Comparison of ENCODE assay signal across 22 mouse cellular contexts in the genomic region with DNA sequence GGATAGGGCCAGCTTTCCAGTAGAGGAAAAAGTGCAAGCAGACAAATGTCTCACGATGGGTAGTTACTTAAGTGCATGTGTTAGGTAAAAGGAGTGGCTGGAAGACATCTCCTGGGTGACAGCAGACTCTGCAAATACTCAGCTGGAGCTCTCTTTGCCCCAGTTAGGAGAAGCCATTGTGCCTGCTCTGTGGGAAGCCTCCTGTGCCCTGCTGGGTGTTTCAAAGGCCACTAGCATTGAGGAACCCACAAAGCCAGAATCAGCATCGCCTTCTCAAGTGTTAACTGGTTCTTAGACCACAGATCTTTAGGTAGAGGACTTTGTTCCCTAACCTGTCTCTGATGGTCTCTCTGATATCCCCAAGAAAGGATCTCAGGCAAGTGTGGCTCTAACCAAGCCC. TPM values are rescaled to one million over a fixed set of nuclear protein-coding genes. Genes with fewer than 3 reads are reported as not detected.
DNase-seq lines count a peak whose midpoint lies in the region; TF ChIP-seq lines count a peak whose summit lies in the region.
"Had no signal": no experiment of that assay in that cellular context is flagged by ENCODE, and none has a peak within 500 bp of the region (broad histone marks: within the 10 kb centered on the region; RNA-seq: fewer than 3 reads in every experiment).

No protein-coding gene starts in this region.

- H3K27me3 ChIP-seq in E14TG2a.4 (ENCODE audit: insufficient read depth, low read length) (no peaks in the 10 kb centered on the region), ES-Bruce4 (ENCODE audit: control insufficient read depth, insufficient read depth, low read length, poor library complexity, severe bottlenecking) (no peaks in the 10 kb centered on the region)
- H3K27me3 ChIP-seq: embryonic facial prominence, embryonic 13.5 days; embryonic facial prominence, embryonic 15.5 days; forebrain, embryonic 12.5 days had no signal

- peak; percentile 57; the same call in 1 of the 2 replicates for TF ChIP-seq EP300 in ES-Bruce4 (IDR thresholded peaks at IDR 0.05; ENCODE audit: insufficient read depth, low read depth, low read length)

- no peaks in the 10 kb centered on the region for H3K9me3 ChIP-seq in E14TG2a.4 (ENCODE audit: low read length)
- H3K9me3 ChIP-seq in ES-Bruce4 (replicated peaks; ENCODE audit: control insufficient read depth, insufficient read depth, low read length, poor library complexity, severe bottlenecking), result no peaks in the 10 kb centered on the region
- no peaks in the 10 kb centered on the region for H3K9me3 ChIP-seq in ES-E14 (ENCODE audit: control insufficient read depth, insufficient read depth, low read depth, low read length)
- H3K9me3 ChIP-seq: embryonic facial prominence, embryonic 13.5 days; embryonic facial prominence, embryonic 15.5 days; forebrain, embryonic 10.5 days; forebrain, embryonic 12.5 days had no signal

- no peak for TF ChIP-seq POLR2A in ES-Bruce4 (IDR thresholded peaks at IDR 0.05; ENCODE audit: insufficient read depth, low read length)

- peaks cover 87% of the 10 kb centered on the region for H3K4me1 ChIP-seq in E14TG2a.4 (replicated peaks; ENCODE audit: low read depth, low read length)
- H3K4me1 ChIP-seq in ES-Bruce4 (ENCODE audit: control insufficient read depth, insufficient read depth, low read length), result peaks cover 16% of the 10 kb centered on the region
- peaks cover 23 to 54% of the 10 kb centered on the region in 2 experiments for H3K4me1 ChIP-seq in ES-E14 (ENCODE audit: control insufficient read depth in 2 of 2, insufficient read depth in 2 of 2, low read length in 2 of 2, poor library complexity in 1 of 2)
- H3K4me1 ChIP-seq: embryonic facial prominence, embryonic 15.5 days had no signal

- peak; percentile 36 for DNase-seq in ES-E14 (ENCODE audit: low read depth, low spot score)
- peak; percentile 82 for DNase-seq in ZHBTc4 (ENCODE audit: low read depth, low spot score)
- no peak for DNase-seq in spleen, postnatal 4 days (ENCODE audit: low spot score in 2 of 2)
- DNase-seq in urinary bladder, postnatal 36 days (ENCODE audit: low spot score in 2 of 2), result no peak
- no peak for DNase-seq in thymus, adult 18-20 months
- DNase-seq: adrenal gland, adult 2 months; adrenal gland, postnatal 10 days; adrenal gland, postnatal 25 days; cerebellum, adult 11 months; cerebellum, adult 18-20 months; cerebellum, adult 8-10 months; cerebellum, adult 9-11 months; cerebellum, postnatal 14 days; cerebellum, postnatal 36 days; embryo, embryonic 11 days had no signal

- in situ Hi-C loops in ES-E14 (cut with MboI; ENCODE audit: low sequenced_read_pairs in 2 of 2, unreplicated experiment in 2 of 2), result no loop called here

- H3K9ac ChIP-seq in ES-Bruce4 (ENCODE audit: low read depth, poor library complexity, severe bottlenecking) (no peak overlapping the region), ES-E14 (ENCODE audit: insufficient read depth, low read depth, low read length, poor library complexity, severe bottlenecking) (no peak overlapping the region)
- H3K9ac ChIP-seq: embryonic facial prominence, embryonic 13.5 days; embryonic facial prominence, embryonic 15.5 days; forebrain, embryonic 12.5 days had no signal

- H3K27ac ChIP-seq in ES-Bruce4 (ENCODE audit: insufficient read depth, low read length), result no peak overlapping the region
- no peak overlapping the region; the same call in 1 of the 2 replicates for H3K27ac ChIP-seq in ES-E14 (ENCODE audit: insufficient read depth, low read depth, low read length, poor library complexity, severe bottlenecking)
- H3K27ac ChIP-seq: embryonic facial prominence, embryonic 13.5 days; embryonic facial prominence, embryonic 15.5 days; forebrain, embryonic 10.5 days; forebrain, embryonic 12.5 days had no signal

- H3K36me3 ChIP-seq in E14TG2a.4 (ENCODE audit: insufficient read depth, low read length), result no peaks in the 10 kb centered on the region
- H3K36me3 ChIP-seq in ES-Bruce4 (ENCODE audit: control insufficient read depth, insufficient read depth, low read length, poor library complexity, severe bottlenecking), result no peaks in the 10 kb centered on the region
- H3K36me3 ChIP-seq in ES-E14 (ENCODE audit: control insufficient read depth, insufficient read depth, low read length, poor library complexity, severe bottlenecking), result no peaks in the 10 kb centered on the region
- H3K36me3 ChIP-seq: embryonic facial prominence, embryonic 13.5 days; embryonic facial prominence, embryonic 15.5 days; forebrain, embryonic 10.5 days; forebrain, embryonic 12.5 days had no signal

- H3K4me3 ChIP-seq in E14TG2a.4 (replicated peaks; ENCODE audit: low read length) (0 out of 2 replicates have a peak overlapping the region, but pooled peaks have one; percentile 2), ES-Bruce4 (ENCODE audit: low read depth, low read length) (no peak overlapping the region), ES-E14 (ENCODE audit: insufficient read depth in 1 of 2, low read depth in 1 of 2, low read length in 2 of 2, poor library complexity in 1 of 2, severe bottlenecking in 1 of 2) (no peak overlapping the region)
- H3K4me3 ChIP-seq: embryonic facial prominence, embryonic 13.5 days; embryonic facial prominence, embryonic 15.5 days; erythroblast, embryonic 14.5 days; forebrain, embryonic 10.5 days; forebrain, embryonic 12.5 days had no signal

- TF ChIP-seq CTCF in E14TG2a.4 (conservative IDR thresholded peaks at IDR 0.05; ENCODE audit: low read length) (no peak), ES-Bruce4 (IDR thresholded peaks at IDR 0.05; ENCODE audit: low read depth, low read length) (no peak)

TF ChIP-seq in ES-E14, 5 proteins besides CTCF, POLR2A, EP300 and RAD21:
- TF ChIP-seq MAFK (IDR thresholded peaks at IDR 0.05; ENCODE audit: insufficient read depth, low read depth, low read length) (no peak), ZC3H11A (IDR thresholded peaks at IDR 0.05; ENCODE audit: borderline replicate concordance, low read depth, low read length) (no peak), CHD2 (IDR thresholded peaks at IDR 0.05; ENCODE audit: low read depth, low read length) (no peak), ZNF384 (IDR thresholded peaks at IDR 0.05; ENCODE audit: low read depth, low read length) (no peak)
TF ChIP-seq in ES-E14: peak in this region for 0.

RNA-seq across cellular contexts. Expression of a gene that starts 26.8 kb away (rescaled TPM):
- 394 and 424 TPM in 2 replicates for polyA plus RNA-seq in ES-Bruce4 (2011; ENCODE audit: insufficient read depth, insufficient read length, low read depth, missing spikeins)
- 196 and 202 TPM in 2 replicates for total RNA-seq in ES-E14 (2012; rRNA removed)

Comparison
In these comparisons a context has a peak if more than half of its experiments do, and no peak if none do; other contexts are left out.
1. DNase-seq: peak in ES-E14 (single experiment) and ZHBTc4 (single experiment); none in spleen, postnatal 4 days (0 of 2), urinary bladder, postnatal 36 days (0 of 2) and thymus, adult 18-20 months (0 of 2).